Mouse (Mus musculus) NIH3T3 (cell line): ENCODE data around the gene Adprh.
"Not testable (repeated sequence)": the region's sequence is repeated elsewhere in the genome, so short reads cannot be mapped to it uniquely, and the experiment has no call there.

Experiments used
- DNase-seq: peaks from one replicate; pipeline ENCODE4 v3.0.0-alpha.2; 2012; ENCODE audit warnings: low read depth

The Adprh gene

GRCm38 (mm10) chr16:38452442-38453202 lies at the start of gene Adprh:
Gene Adprh, minus strand, starts transcription at chr16:38452703.
- DNase-seq, result peak; percentile 94

GRCm38 (mm10) chr16:38496604-38497140 lies 44.2 kb upstream of the Adprh start:
- DNase-seq, result no peak

- no peak for DNase-seq
These were observed 41.4 kb upstream of the Adprh start for GRCm38 (mm10) chr16:38493890-38494289.

- DNase-seq, result no peak
These were observed 40.0 kb upstream of the Adprh start for GRCm38 (mm10) chr16:38492551-38492950.

- no peak for DNase-seq
These were observed 31.2 kb upstream of the Adprh start for GRCm38 (mm10) chr16:38483582-38484309.

- peak; percentile 49 for DNase-seq
These were observed 30.5 kb upstream of the Adprh start for GRCm38 (mm10) chr16:38482780-38483562.

- DNase-seq, result no peak
These were observed 28.8 kb upstream of the Adprh start for GRCm38 (mm10) chr16:38481327-38481726.

GRCm38 (mm10) chr16:38478296-38478695 lies 25.8 kb upstream of the Adprh start:
- no peak for DNase-seq

GRCm38 (mm10) chr16:38477241-38477608 lies 24.7 kb upstream of the Adprh start:
- not testable (repeated sequence) for DNase-seq

GRCm38 (mm10) chr16:38476312-38477240 lies 24.1 kb upstream of the Adprh start:
- no peak for DNase-seq

GRCm38 (mm10) chr16:38475681-38476311 lies 23.3 kb upstream of the Adprh start:
- no peak for DNase-seq

- no peak for DNase-seq
These were observed 22.3 kb upstream of the Adprh start for GRCm38 (mm10) chr16:38474677-38475286.

- no peak for DNase-seq
These were observed 21.2 kb upstream of the Adprh start for GRCm38 (mm10) chr16:38473661-38474060.

GRCm38 (mm10) chr16:38472507-38472873 lies 20.0 kb upstream of the Adprh start:
- DNase-seq, result no peak

- DNase-seq, result no peak
These were observed 19.4 kb upstream of the Adprh start for GRCm38 (mm10) chr16:38471697-38472506.

- DNase-seq, result no peak
These were observed 16.9 kb upstream of the Adprh start for GRCm38 (mm10) chr16:38469437-38469836.

GRCm38 (mm10) chr16:38468706-38469018 lies 16.2 kb upstream of the Adprh start:
- peak; percentile 12 for DNase-seq

- DNase-seq, result no peak
These were observed 15.6 kb upstream of the Adprh start for GRCm38 (mm10) chr16:38467917-38468705.
